Mouse (Mus musculus): ENCODE results near the gene Gm5431.
"Not testable (repeated sequence)": the region's sequence is repeated elsewhere in the genome, so short reads cannot be mapped to it uniquely, and the experiment has no call there.

The Gm5431 gene

GRCm38 (mm10) chr11:48902021-48902420, at the start of gene Gm5431:
TSS of gene Gm5431 (minus strand) at chr11:48902214.
- no peak for DNase-seq (ENCODE audit: low spot score in 2 of 2)

- DNase-seq (ENCODE audit: low spot score in 2 of 2): not testable (repeated sequence)
These were observed 44.1 kb upstream of the Gm5431 start, which contains the start of gene Psme2b for GRCm38 (mm10) chr11:48946090-48946489. TSS of gene Psme2b (minus strand) at chr11:48946190.

GRCm38 (mm10) chr11:48939286-48939685, 37.3 kb upstream of the Gm5431 start:
- DNase-seq (ENCODE audit: low spot score in 2 of 2): not testable (repeated sequence)

GRCm38 (mm10) chr11:48935291-48935690, 33.3 kb upstream of the Gm5431 start:
- not testable (repeated sequence) for DNase-seq (ENCODE audit: low spot score in 2 of 2)

GRCm38 (mm10) chr11:48933923-48934322, 31.9 kb upstream of the Gm5431 start:
- not testable (repeated sequence) for DNase-seq (ENCODE audit: low spot score in 2 of 2)

- DNase-seq (ENCODE audit: low spot score in 2 of 2): not testable (repeated sequence)
These were observed 31.4 kb upstream of the Gm5431 start for GRCm38 (mm10) chr11:48933422-48933821.

GRCm38 (mm10) chr11:48928068-48928467, 26.1 kb upstream of the Gm5431 start:
- not testable (repeated sequence) for DNase-seq (ENCODE audit: low spot score in 2 of 2)

GRCm38 (mm10) chr11:48926437-48926836, 24.4 kb upstream of the Gm5431 start:
- DNase-seq (ENCODE audit: low spot score in 2 of 2): not testable (repeated sequence)

- not testable (repeated sequence) for DNase-seq (ENCODE audit: low spot score in 2 of 2)
These were observed 21.8 kb upstream of the Gm5431 start for GRCm38 (mm10) chr11:48923818-48924217.

- no peak for DNase-seq (ENCODE audit: low spot score in 2 of 2)
These were observed 16.4 kb upstream of the Gm5431 start for GRCm38 (mm10) chr11:48918380-48918779.

- DNase-seq (ENCODE audit: low spot score in 2 of 2): no peak
These were observed 11.6 kb upstream of the Gm5431 start for GRCm38 (mm10) chr11:48913611-48914010.

GRCm38 (mm10) chr11:48908459-48908858, 6.4 kb upstream of the Gm5431 start:
- DNase-seq (ENCODE audit: low spot score in 2 of 2): no peak

GRCm38 (mm10) chr11:48901567-48901930, 465 bp downstream of the Gm5431 start:
- DNase-seq (ENCODE audit: low spot score in 2 of 2): not testable (repeated sequence)

GRCm38 (mm10) chr11:48900654-48901566, 1.1 kb downstream of the Gm5431 start:
- not testable (repeated sequence) for DNase-seq (ENCODE audit: low spot score in 2 of 2)

- no peak for DNase-seq (ENCODE audit: low spot score in 2 of 2)
These were observed 3.1 kb downstream of the Gm5431 start for GRCm38 (mm10) chr11:48898812-48899431.

GRCm38 (mm10) chr11:48876680-48877079, 25.3 kb downstream of the Gm5431 start:
- no peak for DNase-seq (ENCODE audit: low spot score in 2 of 2)

GRCm38 (mm10) chr11:48875343-48875837, 26.6 kb downstream of the Gm5431 start:
- DNase-seq (ENCODE audit: low spot score in 2 of 2): not testable (repeated sequence)

GRCm38 (mm10) chr11:48874465-48874864, 27.5 kb downstream of the Gm5431 start:
- DNase-seq (ENCODE audit: low spot score in 2 of 2): peak in 1 of 2 experiments; percentile 76

GRCm38 (mm10) chr11:48873591-48874290, 28.3 kb downstream of the Gm5431 start:
- DNase-seq (ENCODE audit: low spot score in 2 of 2): no peak

GRCm38 (mm10) chr11:48872695-48873300, 29.2 kb downstream of the Gm5431 start:
- DNase-seq (ENCODE audit: low spot score in 2 of 2): no peak

GRCm38 (mm10) chr11:48871817-48872541, 30.0 kb downstream of the Gm5431 start:
- DNase-seq (ENCODE audit: low spot score in 2 of 2): peak in 1 of 2 experiments; percentile 28
